12 mouse cellular contexts compared by ENCODE assay signal in the genomic region with DNA sequence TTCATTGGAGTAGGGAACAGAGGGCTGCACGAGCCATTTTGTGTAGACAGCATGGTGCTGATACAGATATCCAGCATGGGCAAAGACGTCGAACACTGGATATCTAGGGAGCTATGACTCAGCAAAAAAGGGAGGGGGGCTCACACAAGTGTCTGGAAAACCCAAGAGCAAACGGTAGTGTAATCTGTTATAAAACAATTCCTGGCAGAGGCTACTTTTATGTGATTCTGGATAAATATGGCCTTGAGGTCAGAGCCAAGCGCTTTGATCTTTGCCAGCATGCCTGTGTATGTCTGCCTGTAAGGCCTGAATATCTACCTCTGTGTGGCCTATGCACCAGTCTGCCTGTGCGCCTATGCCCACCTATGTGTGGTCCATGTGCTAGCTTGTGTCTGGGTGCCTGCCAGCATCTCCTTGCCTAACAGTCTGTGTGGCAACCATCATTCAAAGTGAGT. TPM values are rescaled to one million over a fixed set of nuclear protein-coding genes. Genes with fewer than 3 reads are reported as not detected.
A peak's percentile ranks its signal among the peaks of the same experiment; 100 is the strongest.
DNase-seq lines count a peak whose midpoint lies in the region; ATAC-seq and TF ChIP-seq lines count a peak whose summit lies in the region.
"Had no signal": no experiment of that assay in that cellular context is flagged by ENCODE, and none has a peak within 500 bp of the region (broad histone marks: within the 10 kb centered on the region; RNA-seq: fewer than 3 reads in every experiment).

No protein-coding gene starts in this region.

- no peak overlapping the region for H3K9ac ChIP-seq in embryonic facial prominence, embryonic 14.5 days (ENCODE audit: low read depth, low read length)
- no peak overlapping the region for H3K9ac ChIP-seq in lung, embryonic 14.5 days
- H3K9ac ChIP-seq in liver, embryonic 11.5 days (ENCODE audit: low read depth, low read length), result no peak overlapping the region; the same call in 1 of the 2 replicates
- H3K9ac ChIP-seq: embryonic facial prominence, embryonic 12.5 days; midbrain, embryonic 15.5 days had no signal

- H3K27me3 ChIP-seq in embryonic facial prominence, embryonic 14.5 days (replicated peaks; ENCODE audit: control insufficient read depth, insufficient read depth, low read length), result no peaks in the 10 kb centered on the region
- H3K27me3 ChIP-seq in embryonic facial prominence, embryonic 10.5 days (replicated peaks; ENCODE audit: low read depth, poor library complexity, severe bottlenecking), result no peaks in the 10 kb centered on the region
- no peaks in the 10 kb centered on the region for H3K27me3 ChIP-seq in lung, embryonic 14.5 days (ENCODE audit: insufficient read depth, low read length)
- H3K27me3 ChIP-seq in liver, embryonic 11.5 days (replicated peaks; ENCODE audit: control insufficient read depth, insufficient read depth, low read length), result no peaks in the 10 kb centered on the region
- H3K27me3 ChIP-seq: embryonic facial prominence, embryonic 12.5 days; midbrain, embryonic 15.5 days had no signal

- no peak for ATAC-seq in embryonic facial prominence, embryonic 14.5 days (ENCODE audit: low read depth)
- ATAC-seq in lung, embryonic 14.5 days (ENCODE audit: insufficient read depth), result no peak; the same call in 1 of the 2 replicates
- ATAC-seq in liver, embryonic 11.5 days (replicated peaks; ENCODE audit: low FRiP score), result peak; percentile 70
- no peak for ATAC-seq in monocyte, adult 5-6 weeks (replicated peaks; ENCODE audit: insufficient number of reproducible peaks, low FRiP score, low TSS enrichment, poor library complexity, severe bottlenecking)
- ATAC-seq: hindbrain, postnatal 0 days; midbrain, embryonic 15.5 days had no signal

- H3K4me2 ChIP-seq in embryonic facial prominence, embryonic 14.5 days (ENCODE audit: low read depth, low read length), result no peak overlapping the region
- no peak overlapping the region for H3K4me2 ChIP-seq in lung, embryonic 14.5 days
- no peak overlapping the region for H3K4me2 ChIP-seq in liver, embryonic 11.5 days
- H3K4me2 ChIP-seq: embryonic facial prominence, embryonic 12.5 days; midbrain, embryonic 15.5 days had no signal

- H3K27ac ChIP-seq in embryonic facial prominence, embryonic 14.5 days (replicated peaks; ENCODE audit: low read depth, low read length), result no peak overlapping the region
- no peak overlapping the region for H3K27ac ChIP-seq in embryonic facial prominence, embryonic 10.5 days (replicated peaks)
- H3K27ac ChIP-seq in lung, embryonic 14.5 days (ENCODE audit: low read depth), result no peak overlapping the region
- H3K27ac ChIP-seq in liver, embryonic 11.5 days (ENCODE audit: low read depth, low read length), result no peak overlapping the region
- H3K27ac ChIP-seq: embryonic facial prominence, embryonic 12.5 days; hindbrain, postnatal 0 days; midbrain, embryonic 15.5 days had no signal

- peaks cover 4% of the 10 kb centered on the region; the same call in 1 of the 2 replicates for H3K4me1 ChIP-seq in embryonic facial prominence, embryonic 14.5 days (ENCODE audit: control insufficient read depth, insufficient read depth, low read length)
- peaks cover 7% of the 10 kb centered on the region for H3K4me1 ChIP-seq in embryonic facial prominence, embryonic 10.5 days
- H3K4me1 ChIP-seq in lung, embryonic 14.5 days (ENCODE audit: insufficient read depth), result no peaks in the 10 kb centered on the region
- peaks cover 8% of the 10 kb centered on the region for H3K4me1 ChIP-seq in liver, embryonic 11.5 days (replicated peaks; ENCODE audit: control insufficient read depth, insufficient read depth, low read length)
- H3K4me1 ChIP-seq: embryonic facial prominence, embryonic 12.5 days had no signal

- H3K4me3 ChIP-seq in embryonic facial prominence, embryonic 14.5 days (ENCODE audit: low read depth, low read length), result no peak overlapping the region
- H3K4me3 ChIP-seq in embryonic facial prominence, embryonic 10.5 days, result no peak overlapping the region
- H3K4me3 ChIP-seq in lung, embryonic 14.5 days (ENCODE audit: low read depth, low read length), result no peak overlapping the region
- no peak overlapping the region for H3K4me3 ChIP-seq in liver, embryonic 11.5 days (ENCODE audit: low read depth, low read length)
- H3K4me3 ChIP-seq: embryonic facial prominence, embryonic 12.5 days; midbrain, embryonic 15.5 days had no signal

- peak; percentile 24 for DNase-seq in embryonic facial prominence, embryonic 14.5 days (ENCODE audit: low spot score)
- no peak for DNase-seq in embryonic facial prominence, embryonic 10.5 days (ENCODE audit: low spot score)
- peak; percentile 32 for DNase-seq in lung, embryonic 14.5 days
- DNase-seq in lung, postnatal 25 days (ENCODE audit: low spot score), result no peak
- DNase-seq in adrenal gland, postnatal 14 days, result peak; percentile 64
- DNase-seq in liver, embryonic 11.5 days (ENCODE audit: low spot score), result no peak
- DNase-seq in gastrocnemius, postnatal 14 days, result no peak
- DNase-seq: retina, postnatal 1 day had no signal

- intact Hi-C loops in gastrocnemius, postnatal 14 days (cut with DNase I; ENCODE audit: low total_unique reads), result loop anchor here (10.0 kb wide), 1 partner anchor 68 kb away; no protein-coding TSS in a partner anchor

- TF ChIP-seq CTCF in lung, embryonic 14.5 days (IDR thresholded peaks at IDR 0.05; ENCODE audit: low read depth), result no peak

- 58% methylated on average over 6 of the region's 6 CpGs for WGBS in embryonic facial prominence, embryonic 14.5 days
- 88% methylated on average over 6 of the region's 6 CpGs for WGBS in embryonic facial prominence, embryonic 10.5 days
- WGBS in lung, embryonic 14.5 days, result 50% methylated on average over 6 of the region's 6 CpGs
- WGBS in liver, embryonic 11.5 days, result 48% methylated on average over 6 of the region's 6 CpGs

- no peaks in the 10 kb centered on the region for H3K36me3 ChIP-seq in embryonic facial prominence, embryonic 14.5 days (ENCODE audit: control insufficient read depth, insufficient read depth, low read length)
- peaks cover 7% of the 10 kb centered on the region; the same call in 1 of the 2 replicates for H3K36me3 ChIP-seq in embryonic facial prominence, embryonic 10.5 days (replicated peaks)
- H3K36me3 ChIP-seq in lung, embryonic 14.5 days (ENCODE audit: insufficient read depth), result no peaks in the 10 kb centered on the region
- H3K36me3 ChIP-seq in liver, embryonic 11.5 days (ENCODE audit: control insufficient read depth, insufficient read depth, low read length), result peaks cover 3% of the 10 kb centered on the region; the same call in 1 of the 2 replicates
- H3K36me3 ChIP-seq: embryonic facial prominence, embryonic 12.5 days; midbrain, embryonic 15.5 days had no signal

- no peaks in the 10 kb centered on the region for H3K9me3 ChIP-seq in embryonic facial prominence, embryonic 14.5 days (ENCODE audit: control insufficient read depth, low read length)
- no peaks in the 10 kb centered on the region for H3K9me3 ChIP-seq in embryonic facial prominence, embryonic 10.5 days
- no peaks in the 10 kb centered on the region for H3K9me3 ChIP-seq in lung, embryonic 14.5 days (ENCODE audit: low read depth, low read length)
- H3K9me3 ChIP-seq in liver, embryonic 11.5 days (ENCODE audit: control insufficient read depth, low read length), result no peaks in the 10 kb centered on the region
- H3K9me3 ChIP-seq: embryonic facial prominence, embryonic 12.5 days; midbrain, embryonic 15.5 days had no signal

RNA-seq across cellular contexts. Expression of a gene that starts 8.5 kb away (rescaled TPM):
- polyA plus RNA-seq in embryonic facial prominence, embryonic 14.5 days (2014; fragmentation: Nextera tagmentation; extraction: Ambion mirVana), result 17.9 and 21.7 TPM in 2 replicates
- 13.5 and 13.6 TPM in 2 replicates for polyA plus RNA-seq in embryonic facial prominence, embryonic 10.5 days (2016; fragmentation: Nextera tagmentation; extraction: Ambion mirVana)
- polyA plus RNA-seq in lung, embryonic 14.5 days (2014; fragmentation: Nextera tagmentation; extraction: Ambion mirVana), result 7.8 and 9.1 TPM in 2 replicates
- total RNA-seq in adrenal gland, postnatal 14 days (2021), result 12.5 and 13.4 TPM in 2 replicates
- polyA plus RNA-seq in liver, embryonic 11.5 days (2014; fragmentation: Nextera tagmentation; extraction: Ambion mirVana), result 7.7 and 7.8 TPM in 2 replicates
- total RNA-seq in monocyte, adult 5-6 weeks (2017), result 3.6 to 12.6 TPM (median 6.5 TPM) in 3 replicates
- 1 to 10 TPM; 5.4 to 7.3 TPM for total RNA-seq in gastrocnemius, postnatal 14 days (2021)

Comparison
In these comparisons a context has a peak if more than half of its experiments do, and no peak if none do; other contexts are left out.
1. DNase-seq: peak in embryonic facial prominence, embryonic 14.5 days (single experiment), lung, embryonic 14.5 days (single experiment) and adrenal gland, postnatal 14 days (single experiment); none in embryonic facial prominence, embryonic 10.5 days (single experiment), lung, postnatal 25 days (single experiment), liver, embryonic 11.5 days (single experiment) and gastrocnemius, postnatal 14 days (single experiment).